Mouse (Mus musculus): Measurements from ENCODE around the gene Pde4c. TPM values are rescaled to one million over a fixed set of nuclear protein-coding genes. Genes with fewer than 3 reads are reported as not detected.
A peak's percentile ranks its signal among the peaks of the same experiment; 100 is the strongest.

Gene Pde4c
- polyA plus RNA-seq, 1 experiment: 6.8 TPM

DNA sequence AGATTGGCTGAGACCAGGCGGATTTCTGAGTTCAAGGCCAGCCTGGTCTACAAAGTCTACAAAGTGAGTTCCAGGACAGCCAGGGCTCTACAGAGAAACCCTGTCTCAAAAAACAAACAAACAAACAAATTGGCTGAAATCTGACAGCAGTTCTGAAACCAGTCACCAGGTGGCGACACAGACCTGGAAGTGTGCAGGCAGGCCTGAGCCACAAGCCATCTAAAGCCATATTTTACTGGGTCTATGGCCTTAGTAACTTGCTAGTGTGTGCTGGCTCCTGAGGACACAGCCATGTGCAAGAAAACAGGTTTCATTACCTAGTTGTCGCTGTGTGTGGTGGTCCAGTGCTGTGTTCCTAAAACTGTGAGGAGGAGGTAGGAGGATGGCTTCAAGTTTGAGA lies 2.8 kb upstream of the Pde4c start:
- WGBS: 6% methylated on average over 3 of the region's 3 CpGs
- no peaks in the 10 kb centered on the region for H3K36me3 ChIP-seq (ENCODE audit: control insufficient read depth, insufficient read depth, low read length)
- no peaks in the 10 kb centered on the region for H3K27me3 ChIP-seq (ENCODE audit: control insufficient read depth, insufficient read depth, low read length)
- peaks cover 6% of the 10 kb centered on the region for H3K4me1 ChIP-seq (ENCODE audit: control insufficient read depth, insufficient read depth, insufficient read length, low read length)
- H3K4me3 ChIP-seq (ENCODE audit: low read depth, low read length): no peak overlapping the region
- no peak overlapping the region for H3K27ac ChIP-seq (ENCODE audit: insufficient read depth, low read depth, low read length)
- TF ChIP-seq CTCF (IDR thresholded peaks at IDR 0.05; ENCODE audit: extremely low read depth, insufficient read length, insufficient replicate concordance, low read depth, low read length): peak; percentile 83; the same call in 1 of the 2 replicates
- TF ChIP-seq POLR2A (IDR thresholded peaks at IDR 0.05; ENCODE audit: low read depth, low read length): no peak

DNA sequence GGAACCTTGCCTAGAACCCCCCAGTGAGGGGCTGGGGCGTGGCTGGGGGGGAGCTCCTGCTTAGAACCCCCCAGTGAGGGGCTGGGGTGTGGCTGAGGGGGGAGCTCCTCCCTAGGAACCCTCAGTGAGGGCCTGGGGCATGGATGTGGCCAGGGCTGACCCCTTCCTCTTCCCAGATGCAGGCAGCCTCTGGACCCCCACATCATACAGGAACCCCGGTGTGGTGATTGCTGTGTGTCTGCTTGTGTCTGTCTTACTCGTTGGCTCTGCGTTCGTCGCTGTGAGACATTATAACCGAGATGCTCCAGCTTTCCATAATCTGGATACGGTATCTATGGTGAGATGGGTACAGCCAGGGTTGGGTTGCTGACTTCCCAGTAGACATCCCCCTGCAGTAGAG lies 1.9 kb upstream of the Pde4c start:
- no peaks in the 10 kb centered on the region for H3K36me3 ChIP-seq (ENCODE audit: control insufficient read depth, insufficient read depth, low read length)
- WGBS: 95% methylated on average over 8 of the region's 8 CpGs
- H3K4me3 ChIP-seq (ENCODE audit: low read depth, low read length): no peak overlapping the region
- peaks cover under 1% of the 10 kb centered on the region; the same call in 1 of the 2 replicates for H3K27me3 ChIP-seq (ENCODE audit: control insufficient read depth, insufficient read depth, low read length)
- peaks cover 6% of the 10 kb centered on the region for H3K4me1 ChIP-seq (ENCODE audit: control insufficient read depth, insufficient read depth, insufficient read length, low read length)
- TF ChIP-seq CTCF (IDR thresholded peaks at IDR 0.05; ENCODE audit: extremely low read depth, insufficient read length, insufficient replicate concordance, low read depth, low read length) (no peak), POLR2A (IDR thresholded peaks at IDR 0.05; ENCODE audit: low read depth, low read length) (no peak)
- H3K27ac ChIP-seq (ENCODE audit: insufficient read depth, low read depth, low read length): no peak overlapping the region

DNA sequence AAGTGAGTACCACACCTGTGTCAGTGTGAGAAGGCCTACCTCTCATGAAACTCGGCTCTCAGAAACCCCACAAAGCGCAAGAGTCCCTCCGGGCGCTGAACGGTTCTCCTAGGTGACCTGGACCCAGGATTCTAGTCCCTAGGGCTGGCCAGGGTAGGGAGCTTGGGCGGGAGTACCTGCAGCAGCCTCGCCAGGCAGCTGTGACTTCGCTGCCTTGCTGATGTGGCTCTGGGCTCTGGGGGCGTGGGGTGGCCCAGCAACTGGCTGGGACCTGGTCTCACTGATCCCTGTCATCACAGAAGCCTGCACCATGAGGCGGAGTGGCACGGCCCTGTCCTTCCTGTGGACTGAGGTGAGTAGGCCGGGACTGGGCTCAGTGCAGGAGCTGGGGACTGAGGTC lies 696 bp downstream of the Pde4c start:
- WGBS: 83% methylated on average over 12 of the region's 12 CpGs
- no peak for TF ChIP-seq POLR2A (IDR thresholded peaks at IDR 0.05; ENCODE audit: low read depth, low read length)
- no peak for TF ChIP-seq CTCF (IDR thresholded peaks at IDR 0.05; ENCODE audit: extremely low read depth, insufficient read length, insufficient replicate concordance, low read depth, low read length)
- Histone ChIP-seq H3K4me3 (ENCODE audit: low read depth, low read length) (no peak overlapping the region), H3K27ac (ENCODE audit: insufficient read depth, low read depth, low read length) (no peak overlapping the region), H3K27me3 (ENCODE audit: control insufficient read depth, insufficient read depth, low read length) (peaks cover 3% of the 10 kb centered on the region; the same call in 1 of the 2 replicates), H3K4me1 (ENCODE audit: control insufficient read depth, insufficient read depth, insufficient read length, low read length) (peaks cover 4% of the 10 kb centered on the region; the same call in 1 of the 2 replicates), H3K36me3 (ENCODE audit: control insufficient read depth, insufficient read depth, low read length) (no peaks in the 10 kb centered on the region)

DNA sequence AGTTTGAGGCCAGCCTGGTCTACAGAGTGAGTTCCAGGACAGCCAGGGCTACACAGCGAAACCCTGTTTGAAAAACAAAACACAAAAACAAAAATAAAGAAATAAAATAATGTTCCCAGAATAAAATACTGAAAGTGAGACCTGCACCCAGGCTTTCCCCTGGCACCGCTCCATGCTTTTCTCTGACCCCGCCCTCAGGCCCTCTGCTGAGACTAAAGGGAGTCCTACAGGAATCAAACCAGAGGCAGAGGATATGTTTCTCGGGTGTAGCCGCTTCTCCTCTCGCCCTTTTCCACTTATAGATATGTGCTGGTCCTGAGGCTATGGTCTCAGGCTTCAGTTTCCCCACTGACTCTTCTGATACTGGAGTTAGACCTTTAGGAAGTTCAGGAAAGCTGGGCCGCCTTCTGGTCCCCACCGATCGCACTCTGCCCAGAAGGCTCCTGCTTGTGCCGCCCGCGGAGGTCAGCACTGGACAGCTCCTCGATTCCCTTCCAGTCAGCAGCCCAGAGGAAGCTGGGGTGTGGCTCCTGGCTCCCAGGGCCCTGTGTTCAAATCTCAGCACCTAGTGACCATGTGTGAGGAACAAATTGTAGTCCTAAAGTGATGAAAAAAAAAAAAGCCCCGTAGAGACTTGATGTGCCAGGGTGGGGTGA lies 2.4 kb downstream of the Pde4c start:
- Histone ChIP-seq H3K27ac (ENCODE audit: insufficient read depth, low read depth, low read length) (no peak overlapping the region), H3K27me3 (ENCODE audit: control insufficient read depth, insufficient read depth, low read length) (peaks cover 3% of the 10 kb centered on the region; the same call in 1 of the 2 replicates), H3K36me3 (ENCODE audit: control insufficient read depth, insufficient read depth, low read length) (no peaks in the 10 kb centered on the region), H3K4me1 (ENCODE audit: control insufficient read depth, insufficient read depth, insufficient read length, low read length) (peaks cover 6% of the 10 kb centered on the region; the same call in 1 of the 2 replicates), H3K4me3 (ENCODE audit: low read depth, low read length) (no peak overlapping the region)
- WGBS: 23% methylated on average over 14 of the region's 14 CpGs
- TF ChIP-seq POLR2A (IDR thresholded peaks at IDR 0.05; ENCODE audit: low read depth, low read length): no peak
- no peak for TF ChIP-seq CTCF (IDR thresholded peaks at IDR 0.05; ENCODE audit: extremely low read depth, insufficient read length, insufficient replicate concordance, low read depth, low read length)

DNA sequence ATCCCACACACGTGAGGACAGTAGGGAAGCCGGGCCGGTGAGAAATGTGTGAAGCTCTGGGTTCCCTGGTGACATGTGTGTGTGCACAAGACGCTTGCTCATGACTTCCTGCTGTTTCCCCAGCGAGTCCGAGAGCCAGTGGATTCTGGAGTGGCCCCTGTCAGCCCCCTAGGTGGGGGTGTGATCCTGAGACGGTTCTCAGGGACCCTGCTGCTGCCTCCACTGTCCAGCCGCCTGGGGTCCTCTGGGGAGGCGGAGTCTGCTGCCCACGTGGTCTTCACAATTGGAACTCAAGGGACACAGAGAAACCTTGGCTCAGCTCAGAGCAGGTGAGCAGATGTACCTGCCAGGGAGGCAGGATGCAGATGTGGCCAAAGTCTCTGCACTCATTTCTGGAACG lies 3.2 kb downstream of the Pde4c start:
- Histone ChIP-seq H3K4me1 (ENCODE audit: control insufficient read depth, insufficient read depth, insufficient read length, low read length) (peaks cover 6% of the 10 kb centered on the region; the same call in 1 of the 2 replicates), H3K4me3 (ENCODE audit: low read depth, low read length) (no peak overlapping the region), H3K36me3 (ENCODE audit: control insufficient read depth, insufficient read depth, low read length) (no peaks in the 10 kb centered on the region), H3K27ac (ENCODE audit: insufficient read depth, low read depth, low read length) (no peak overlapping the region), H3K27me3 (ENCODE audit: control insufficient read depth, insufficient read depth, low read length) (peaks cover 3% of the 10 kb centered on the region; the same call in 1 of the 2 replicates)
- no peak for TF ChIP-seq POLR2A (IDR thresholded peaks at IDR 0.05; ENCODE audit: low read depth, low read length)
- TF ChIP-seq CTCF (IDR thresholded peaks at IDR 0.05; ENCODE audit: extremely low read depth, insufficient read length, insufficient replicate concordance, low read depth, low read length): no peak
- 47% methylated on average over 11 of the region's 11 CpGs for WGBS

DNA sequence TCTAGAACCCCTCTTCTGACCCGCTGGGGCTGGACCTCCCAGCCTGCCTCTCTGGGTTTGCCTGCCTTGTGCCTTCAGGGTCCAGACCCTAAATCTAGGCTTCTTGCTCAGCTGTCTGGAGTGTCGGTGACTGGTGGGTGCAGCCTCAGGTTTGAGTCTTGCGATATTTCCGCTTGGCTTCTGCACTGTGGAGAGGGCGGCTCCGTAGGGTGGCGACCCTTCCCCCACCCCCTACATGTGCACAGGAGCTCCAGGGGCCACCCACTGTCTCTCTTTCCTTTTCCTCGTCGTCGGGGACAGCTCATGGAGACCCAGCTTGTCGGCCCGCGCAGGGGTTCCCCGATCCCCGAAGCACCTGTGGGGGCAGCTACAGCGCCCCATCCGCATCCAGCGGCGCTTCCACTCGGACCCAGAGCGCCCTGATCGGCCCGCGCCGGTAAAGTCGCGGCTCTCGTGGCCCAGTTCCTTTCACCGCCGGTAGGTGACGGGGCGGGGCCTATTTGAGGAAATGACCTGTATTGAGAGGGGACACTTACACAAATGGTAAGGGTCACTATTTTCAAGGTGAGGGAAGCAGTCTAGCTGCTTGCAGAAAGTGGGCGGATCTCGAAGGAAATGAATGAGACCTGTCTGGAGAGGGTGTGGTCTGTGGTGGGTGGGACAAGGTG lies 6.4 kb downstream of the Pde4c start:
- WGBS: 3% methylated on average over 34 of the region's 34 CpGs
- Histone ChIP-seq H3K27ac (ENCODE audit: insufficient read depth, low read depth, low read length) (no peak overlapping the region), H3K36me3 (ENCODE audit: control insufficient read depth, insufficient read depth, low read length) (no peaks in the 10 kb centered on the region), H3K27me3 (ENCODE audit: control insufficient read depth, insufficient read depth, low read length) (peaks cover 3% of the 10 kb centered on the region; the same call in 1 of the 2 replicates), H3K4me1 (ENCODE audit: control insufficient read depth, insufficient read depth, insufficient read length, low read length) (peaks cover 6% of the 10 kb centered on the region; the same call in 1 of the 2 replicates), H3K4me3 (ENCODE audit: low read depth, low read length) (peak overlapping the region; percentile 39)
- TF ChIP-seq POLR2A (IDR thresholded peaks at IDR 0.05; ENCODE audit: low read depth, low read length) (no peak), CTCF (IDR thresholded peaks at IDR 0.05; ENCODE audit: extremely low read depth, insufficient read length, insufficient replicate concordance, low read depth, low read length) (peak; percentile 46; the same call in 1 of the 2 replicates)

DNA sequence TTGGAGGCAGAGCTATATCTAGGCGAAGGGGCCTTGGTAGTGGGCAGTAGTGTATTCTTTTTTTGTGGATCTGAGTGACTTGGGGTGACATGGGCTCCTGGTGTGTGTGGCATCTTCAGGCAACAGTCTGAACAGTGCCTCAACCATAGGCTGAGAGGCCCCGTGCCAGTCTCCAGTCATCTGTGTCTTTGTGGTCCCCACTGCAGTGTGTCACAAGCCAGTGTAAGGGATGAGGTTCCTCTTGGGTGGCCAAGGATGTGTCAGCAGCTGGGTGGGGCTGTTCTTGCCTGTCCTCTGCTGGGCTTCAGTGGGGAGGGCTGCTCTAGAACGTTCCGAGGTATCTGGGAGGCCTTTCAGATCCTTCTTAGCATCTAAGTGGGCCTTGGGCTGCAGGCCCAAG lies 7.4 kb downstream of the Pde4c start:
- Histone ChIP-seq H3K27ac (ENCODE audit: insufficient read depth, low read depth, low read length) (no peak overlapping the region), H3K27me3 (ENCODE audit: control insufficient read depth, insufficient read depth, low read length) (peaks cover 5% of the 10 kb centered on the region), H3K36me3 (ENCODE audit: control insufficient read depth, insufficient read depth, low read length) (no peaks in the 10 kb centered on the region), H3K4me1 (ENCODE audit: control insufficient read depth, insufficient read depth, insufficient read length, low read length) (peaks cover 6% of the 10 kb centered on the region; the same call in 1 of the 2 replicates), H3K4me3 (ENCODE audit: low read depth, low read length) (no peak overlapping the region)
- TF ChIP-seq POLR2A (IDR thresholded peaks at IDR 0.05; ENCODE audit: low read depth, low read length): no peak
- TF ChIP-seq CTCF (IDR thresholded peaks at IDR 0.05; ENCODE audit: extremely low read depth, insufficient read length, insufficient replicate concordance, low read depth, low read length): no peak
- WGBS: 83% methylated on average over 4 of the region's 4 CpGs
